Mouse (Mus musculus) retina, embryonic 14.5 days (tissue): ENCODE data around the gene E2f2.

Source experiments
- DNase-seq: peaks from one replicate; pipeline ENCODE4 v3.0.0-alpha.2; 2015; ENCODE audit warnings: low spot score

E2f2 gene

GRCm38 (mm10) chr4:136206033-136206893 lies 34.1 kb downstream of the E2f2 start, which contains the start of gene Asap3:
Gene Asap3, plus strand, starts transcription at chr4:136206365.
- DNase-seq, result peak; percentile 99

- DNase-seq, result no peak
Observed at GRCm38 (mm10) chr4:136206943-136207342, 34.7 kb downstream of the E2f2 start.

- no peak for DNase-seq
Observed at GRCm38 (mm10) chr4:136210931-136211330, 38.7 kb downstream of the E2f2 start.

GRCm38 (mm10) chr4:136213629-136214028 lies 41.4 kb downstream of the E2f2 start:
- no peak for DNase-seq

GRCm38 (mm10) chr4:136214828-136215227 lies 42.6 kb downstream of the E2f2 start:
- no peak for DNase-seq

- DNase-seq, result no peak
Observed at GRCm38 (mm10) chr4:136215576-136215975, 43.4 kb downstream of the E2f2 start.

GRCm38 (mm10) chr4:136217063-136217462 lies 44.9 kb downstream of the E2f2 start:
- DNase-seq, result no peak

- peak; percentile 64 for DNase-seq
Observed at GRCm38 (mm10) chr4:136218595-136219214, 46.5 kb downstream of the E2f2 start.

- peak; percentile 19 for DNase-seq
Observed at GRCm38 (mm10) chr4:136220133-136220775, 48.1 kb downstream of the E2f2 start.

- no peak for DNase-seq
Observed at GRCm38 (mm10) chr4:136223549-136224239, 51.5 kb downstream of the E2f2 start.

GRCm38 (mm10) chr4:136224240-136224559 lies 52.0 kb downstream of the E2f2 start:
- DNase-seq, result no peak

- no peak for DNase-seq
Observed at GRCm38 (mm10) chr4:136224677-136225460, 52.7 kb downstream of the E2f2 start.

GRCm38 (mm10) chr4:136227408-136227807 lies 55.2 kb downstream of the E2f2 start:
- no peak for DNase-seq

GRCm38 (mm10) chr4:136228640-136229039 lies 56.4 kb downstream of the E2f2 start:
- DNase-seq, result no peak

GRCm38 (mm10) chr4:136238669-136239068 lies 66.5 kb downstream of the E2f2 start:
- DNase-seq, result no peak

- DNase-seq, result no peak
Observed at GRCm38 (mm10) chr4:136239111-136239510, 66.9 kb downstream of the E2f2 start.

GRCm38 (mm10) chr4:136239622-136240021 lies 67.4 kb downstream of the E2f2 start:
- peak; percentile 88 for DNase-seq

- no peak for DNase-seq
Observed at GRCm38 (mm10) chr4:136240123-136240522, 67.9 kb downstream of the E2f2 start.

GRCm38 (mm10) chr4:136240955-136241354 lies 68.8 kb downstream of the E2f2 start:
- peak; percentile 56 for DNase-seq

GRCm38 (mm10) chr4:136242065-136242703 lies 70.0 kb downstream of the E2f2 start:
- peak; percentile 30 for DNase-seq

GRCm38 (mm10) chr4:136242728-136243127 lies 70.5 kb downstream of the E2f2 start:
- DNase-seq, result no peak
